Mouse (Mus musculus): ENCODE measurements around the gene Ache.

- TF ChIP-seq CEBPB (IDR thresholded peaks at IDR 0.05; ENCODE audit: insufficient read depth, poor library complexity, severe bottlenecking) (no peak), POLR2AphosphoS2 (IDR thresholded peaks at IDR 0.05; ENCODE audit: insufficient read length, low read depth) (no peak), REST (IDR thresholded peaks at IDR 0.05; ENCODE audit: insufficient read depth, insufficient read length) (no peak), POLR2A (IDR thresholded peaks at IDR 0.05; ENCODE audit: insufficient read length, low read depth) (no peak), E2F4 (IDR thresholded peaks at IDR 0.05; ENCODE audit: insufficient read depth) (no peak)
Observed at GRCm38 (mm10) chr5:137340222-137340621, 52.9 kb downstream of the Ache start.

Measured in myocyte (in vitro differentiated cells).